Mouse (Mus musculus) frontal cortex, adult 2 months (tissue): Measurements from ENCODE around the gene Shld1. TPM values are rescaled to one million over a fixed set of nuclear protein-coding genes. Genes with fewer than 3 reads are reported as not detected.
A peak's percentile ranks its signal among the peaks of the same experiment; 100 is the strongest.

Source experiments
- DNase-seq, 2 experiments: peaks; one replicate each; pipeline ENCODE4 v3.0.0; 2022; ENCODE audit warnings: low spot score in 1 of 2; ENCODE audit errors: extremely low spot score in 1 of 2
- polyA plus RNA-seq: library from polyadenylated mRNA; depleted of rRNA; stranded (reverse); fragments of >200 nt; gene quantifications from 2 replicates; pipeline ENCODE4 v1.2.3, GENCODE M21; 2012

Gene Shld1
- polyA plus RNA-seq, 1 experiment: 20.7 TPM

- DNase-seq: no peak
Measured at GRCm38 (mm10) chr2:132721844-132722243, 35.1 kb downstream of the Shld1 start.

GRCm38 (mm10) chr2:132723958-132724431 is 37.3 kb downstream of the Shld1 start:
- DNase-seq: no peak

- DNase-seq: no peak
Measured at GRCm38 (mm10) chr2:132724561-132724960, 37.8 kb downstream of the Shld1 start.

- no peak for DNase-seq
Measured at GRCm38 (mm10) chr2:132725376-132725905, 38.7 kb downstream of the Shld1 start.

- DNase-seq: no peak
Measured at GRCm38 (mm10) chr2:132726156-132726555, 39.4 kb downstream of the Shld1 start.

- no peak for DNase-seq
Measured at GRCm38 (mm10) chr2:132732940-132733339, 46.2 kb downstream of the Shld1 start.

GRCm38 (mm10) chr2:132733603-132734573 is 47.2 kb downstream of the Shld1 start:
- DNase-seq: peak in 1 of 2 experiments; percentile 49

GRCm38 (mm10) chr2:132738816-132739432 is 52.2 kb downstream of the Shld1 start:
- no peak for DNase-seq

GRCm38 (mm10) chr2:132741862-132742347 is 55.2 kb downstream of the Shld1 start:
- peak; percentile 78 to 84 for DNase-seq

- no peak for DNase-seq
Measured at GRCm38 (mm10) chr2:132744866-132745265, 58.1 kb downstream of the Shld1 start.

GRCm38 (mm10) chr2:132746108-132746507 is 59.4 kb downstream of the Shld1 start:
- DNase-seq: peak in 1 of 2 experiments; percentile 26

GRCm38 (mm10) chr2:132750726-132751125 is 64.0 kb downstream of the Shld1 start:
- no peak for DNase-seq

GRCm38 (mm10) chr2:132751141-132752066 is 64.7 kb downstream of the Shld1 start:
- peak; percentile 19 to 68 for DNase-seq

GRCm38 (mm10) chr2:132752398-132752797 is 65.7 kb downstream of the Shld1 start:
- no peak for DNase-seq

GRCm38 (mm10) chr2:132753137-132753536 is 66.4 kb downstream of the Shld1 start:
- no peak for DNase-seq

- DNase-seq: peak; percentile 83 to 84
Measured at GRCm38 (mm10) chr2:132757911-132758310, 71.2 kb downstream of the Shld1 start.

- no peak for DNase-seq
Measured at GRCm38 (mm10) chr2:132770822-132771221, 84.1 kb downstream of the Shld1 start.

- DNase-seq: no peak
Measured at GRCm38 (mm10) chr2:132780978-132781377, 94.2 kb downstream of the Shld1 start, which contains the start of gene Chgb. Gene Chgb (plus strand): TSS chr2:132781278.

GRCm38 (mm10) chr2:132781439-132782068 is 94.8 kb downstream of the Shld1 start:
- DNase-seq: peak; percentile 57 to 87
